Mouse (Mus musculus): ENCODE results near the gene Apoo.
"Not testable (repeated sequence)": the region's sequence is repeated elsewhere in the genome, so short reads cannot be mapped to it uniquely, and the experiment has no call there.

The Apoo gene

GRCm38 (mm10) chrX:94366670-94367241 is at the start of gene Apoo, which contains the start of gene Fam90a1b:
Gene Apoo (plus strand): TSS chrX:94367117.
Gene Fam90a1b (minus strand): TSS chrX:94366777.
- peak; percentile 95 to 96 for DNase-seq

- no peak for DNase-seq
These were observed 45.6 kb upstream of the Apoo start for GRCm38 (mm10) chrX:94321036-94321902.

- not testable (repeated sequence) for DNase-seq
These were observed 23.3 kb upstream of the Apoo start for GRCm38 (mm10) chrX:94343638-94344037.

GRCm38 (mm10) chrX:94365381-94365925 is 1.5 kb upstream of the Apoo start:
- peak; percentile 12 to 21 for DNase-seq

- DNase-seq = peak; percentile 27 to 40
These were observed 888 bp upstream of the Apoo start for GRCm38 (mm10) chrX:94366029-94366428.

- no peak for DNase-seq
These were observed 331 bp downstream of the Apoo start for GRCm38 (mm10) chrX:94367248-94367647.

GRCm38 (mm10) chrX:94378734-94379133 is 11.8 kb downstream of the Apoo start:
- no peak for DNase-seq

- DNase-seq = no peak
These were observed 42.1 kb downstream of the Apoo start for GRCm38 (mm10) chrX:94408975-94409374.

GRCm38 (mm10) chrX:94420210-94420609 is 53.3 kb downstream of the Apoo start:
- DNase-seq = no peak

- DNase-seq = peak in 1 of 2 experiments; percentile 5
These were observed 64.8 kb downstream of the Apoo start for GRCm38 (mm10) chrX:94431548-94432375.

GRCm38 (mm10) chrX:94445427-94445826 is 78.5 kb downstream of the Apoo start:
- not testable (repeated sequence) for DNase-seq

- not testable (repeated sequence) for DNase-seq
These were observed 79.1 kb downstream of the Apoo start for GRCm38 (mm10) chrX:94446021-94446420.

- DNase-seq = not testable (repeated sequence)
These were observed 83.3 kb downstream of the Apoo start for GRCm38 (mm10) chrX:94450047-94450881.

GRCm38 (mm10) chrX:94459346-94459745 is 92.4 kb downstream of the Apoo start:
- no peak for DNase-seq

- DNase-seq = not testable (repeated sequence)
These were observed 94.6 kb downstream of the Apoo start for GRCm38 (mm10) chrX:94461513-94461912.

- DNase-seq = not testable (repeated sequence)
These were observed 95.9 kb downstream of the Apoo start for GRCm38 (mm10) chrX:94462604-94463429.

Data from B cell, adult 2 months (primary cell).